Mouse (Mus musculus): ENCODE data around the gene Epn2. TPM values are rescaled to one million over a fixed set of nuclear protein-coding genes. Genes with fewer than 3 reads are reported as not detected.
A peak's percentile ranks its signal among the peaks of the same experiment; 100 is the strongest.

Epn2 gene
- 19.0 and 19.7 TPM in 2 replicates for polyA plus RNA-seq (2015; fragmentation: Nextera tagmentation; extraction: Ambion mirVana)

DNA sequence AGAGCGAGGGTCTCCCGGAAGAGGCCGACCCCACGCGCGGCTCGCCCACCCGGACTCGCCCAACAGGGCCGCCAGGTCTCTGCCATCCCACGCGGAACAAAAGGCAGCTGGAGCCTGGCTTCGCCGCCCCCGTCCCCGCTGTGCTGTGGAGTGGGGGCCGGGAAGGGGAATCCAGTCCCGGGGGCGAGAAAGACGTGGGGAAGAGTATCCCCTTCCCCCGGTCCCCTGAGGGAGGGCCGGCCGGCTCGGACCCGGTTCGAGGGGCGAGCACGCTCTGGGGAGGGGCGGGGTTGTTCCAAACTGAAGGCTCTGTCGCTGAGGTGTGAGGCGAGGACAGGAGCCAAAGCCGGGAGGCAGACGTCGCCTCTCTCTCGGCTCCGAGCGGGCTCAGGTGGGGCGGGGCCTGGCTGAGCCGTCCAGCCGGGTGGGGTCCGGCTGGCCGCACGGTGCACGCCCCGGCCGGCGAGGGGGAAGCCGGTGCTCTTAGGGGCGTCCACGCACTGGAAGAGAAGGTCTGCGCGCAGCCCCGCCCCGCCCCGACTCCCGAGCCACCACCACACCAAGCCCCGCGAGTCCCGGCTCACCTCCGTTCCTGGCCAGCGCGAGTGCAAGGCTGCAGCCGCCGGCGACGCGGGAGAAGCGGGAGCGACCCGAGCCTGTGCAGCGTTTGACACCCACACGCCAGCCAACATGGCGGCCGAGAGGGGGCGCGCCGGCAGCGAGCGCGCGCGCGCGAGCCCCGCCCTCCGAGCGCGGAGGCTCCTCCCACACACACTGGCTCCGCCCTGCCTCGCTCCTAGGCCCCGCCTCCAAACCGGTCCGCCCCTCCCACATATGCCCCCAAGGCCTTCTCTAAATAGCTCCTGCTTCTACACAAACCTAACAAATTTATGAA lies at the start of gene Epn2:
Gene Epn2 (minus strand): TSS at position 705 of the 895 bp plus-strand sequence.
- ATAC-seq (replicated peaks; ENCODE audit: extremely low read depth, insufficient read depth, low FRiP score) = peak; percentile 95
- no peaks in the 10 kb centered on the region for H3K27me3 ChIP-seq (ENCODE audit: control insufficient read depth, insufficient read depth, low read length)
- peak within 1 kb of the TSS; percentile 96 for H3K9ac ChIP-seq (ENCODE audit: low read length)
- no peaks in the 10 kb centered on the region for H3K36me3 ChIP-seq (ENCODE audit: control insufficient read depth, insufficient read depth)
- H3K4me1 ChIP-seq (ENCODE audit: control insufficient read depth, insufficient read depth, low read length) = peaks cover 9% of the 10 kb centered on the region
- 1% methylated on average over 90 of the region's 93 CpGs for WGBS
- peak within 1 kb of the TSS; percentile 89 for H3K27ac ChIP-seq (ENCODE audit: low read length)
- no peaks in the 10 kb centered on the region for H3K9me3 ChIP-seq (replicated peaks; ENCODE audit: control insufficient read depth, low read length)
- peak within 1 kb of the TSS; percentile 79 for H3K4me3 ChIP-seq (ENCODE audit: low read length)
- H3K4me2 ChIP-seq (ENCODE audit: low read depth, low read length) = peak within 1 kb of the TSS; percentile 94

DNA sequence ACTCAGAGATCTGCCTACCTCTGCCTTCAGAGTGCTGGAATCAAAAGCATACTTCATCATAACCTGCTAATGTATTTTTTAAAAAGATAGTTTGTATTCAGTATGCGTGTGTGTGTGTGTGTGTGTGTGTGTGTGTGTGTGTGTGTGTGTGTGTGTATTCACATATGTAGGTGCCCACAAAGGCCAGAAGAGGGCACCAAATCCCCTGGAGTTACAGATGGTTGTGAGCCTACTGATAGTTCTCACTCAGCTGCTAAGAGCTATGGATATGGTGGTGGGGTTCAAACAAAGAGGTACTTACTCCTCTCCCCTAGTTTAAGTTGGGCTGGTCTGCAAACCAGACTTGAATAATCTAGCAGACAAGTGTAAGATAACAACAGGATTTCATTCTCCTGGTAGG lies 47.0 kb upstream of the Epn2 start:
- ATAC-seq (replicated peaks; ENCODE audit: extremely low read depth, insufficient read depth, low FRiP score) = no peak
- H3K4me3 ChIP-seq (ENCODE audit: low read length) = no peak overlapping the region
- H3K36me3 ChIP-seq (ENCODE audit: control insufficient read depth, insufficient read depth) = no peaks in the 10 kb centered on the region
- no peak overlapping the region for H3K27ac ChIP-seq (ENCODE audit: low read length)
- WGBS = 100% methylated on average over 1 of the region's 1 CpGs
- no peak overlapping the region for H3K4me2 ChIP-seq (ENCODE audit: low read depth, low read length)
- H3K9ac ChIP-seq (ENCODE audit: low read length) = no peak overlapping the region
- no peaks in the 10 kb centered on the region for H3K4me1 ChIP-seq (ENCODE audit: control insufficient read depth, insufficient read depth, low read length)
- H3K27me3 ChIP-seq (ENCODE audit: control insufficient read depth, insufficient read depth, low read length) = no peaks in the 10 kb centered on the region
- H3K9me3 ChIP-seq (replicated peaks; ENCODE audit: control insufficient read depth, low read length) = no peaks in the 10 kb centered on the region; the same call in 1 of the 2 replicates

DNA sequence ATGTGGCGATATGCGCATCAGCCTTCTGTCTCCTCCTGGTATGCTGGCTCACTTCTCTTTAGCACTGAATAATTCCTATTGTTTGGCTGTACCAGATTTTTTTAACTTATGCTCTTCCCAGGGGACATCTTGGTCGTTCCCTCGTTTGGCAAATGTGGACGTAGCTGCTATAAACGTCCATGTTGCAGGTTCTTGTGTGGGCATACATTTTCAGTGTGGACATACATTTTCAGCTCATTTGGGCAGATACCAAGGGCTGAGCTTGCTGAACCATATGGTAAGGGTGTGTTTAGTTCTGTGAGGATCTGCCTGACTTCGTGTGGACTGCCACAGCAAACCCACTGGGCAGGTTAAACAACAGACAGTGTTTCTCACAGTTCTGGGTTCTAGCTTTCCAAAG lies 45.6 kb upstream of the Epn2 start:
- Histone ChIP-seq H3K4me3 (ENCODE audit: low read length) (no peak overlapping the region), H3K27me3 (ENCODE audit: control insufficient read depth, insufficient read depth, low read length) (no peaks in the 10 kb centered on the region), H3K4me2 (ENCODE audit: low read depth, low read length) (no peak overlapping the region), H3K9me3 (replicated peaks; ENCODE audit: control insufficient read depth, low read length) (no peaks in the 10 kb centered on the region; the same call in 1 of the 2 replicates), H3K9ac (ENCODE audit: low read length) (no peak overlapping the region), H3K4me1 (ENCODE audit: control insufficient read depth, insufficient read depth, low read length) (no peaks in the 10 kb centered on the region; the same call in 1 of the 2 replicates), H3K36me3 (ENCODE audit: control insufficient read depth, insufficient read depth) (no peaks in the 10 kb centered on the region), H3K27ac (ENCODE audit: low read length) (no peak overlapping the region)
- ATAC-seq (replicated peaks; ENCODE audit: extremely low read depth, insufficient read depth, low FRiP score) = no peak
- WGBS = 72% methylated on average over 7 of the region's 7 CpGs

DNA sequence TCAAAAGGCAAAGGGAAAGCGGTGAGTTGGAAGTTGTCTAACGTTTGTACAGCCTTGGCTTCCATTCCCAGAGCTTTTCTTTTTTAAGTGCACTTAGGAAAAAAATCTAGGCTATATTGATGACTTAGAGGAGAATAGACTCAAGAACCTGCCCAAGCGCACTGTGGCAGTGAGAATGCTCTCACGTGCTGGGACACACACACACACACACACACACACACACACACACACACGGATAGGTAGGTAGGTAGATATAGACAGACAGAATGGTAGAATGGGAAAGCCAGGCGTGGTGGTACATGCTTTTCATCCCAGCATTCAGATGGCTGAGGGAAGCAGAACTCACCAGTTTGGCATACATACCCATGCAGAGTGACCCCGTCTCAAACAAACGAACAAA lies 41.3 kb upstream of the Epn2 start:
- H3K9me3 ChIP-seq (replicated peaks; ENCODE audit: control insufficient read depth, low read length) = no peaks in the 10 kb centered on the region; the same call in 1 of the 2 replicates
- H3K36me3 ChIP-seq (ENCODE audit: control insufficient read depth, insufficient read depth) = no peaks in the 10 kb centered on the region
- H3K4me1 ChIP-seq (ENCODE audit: control insufficient read depth, insufficient read depth, low read length) = peaks cover 13% of the 10 kb centered on the region
- no peak for ATAC-seq (replicated peaks; ENCODE audit: extremely low read depth, insufficient read depth, low FRiP score)
- no peak overlapping the region for H3K9ac ChIP-seq (ENCODE audit: low read length)
- no peaks in the 10 kb centered on the region for H3K27me3 ChIP-seq (ENCODE audit: control insufficient read depth, insufficient read depth, low read length)
- peak overlapping the region; percentile 56 for H3K4me3 ChIP-seq (ENCODE audit: low read length)
- H3K27ac ChIP-seq (ENCODE audit: low read length) = no peak overlapping the region; the same call in 1 of the 2 replicates
- WGBS = 55% methylated on average over 8 of the region's 8 CpGs
- peak overlapping the region; percentile 83 for H3K4me2 ChIP-seq (ENCODE audit: low read depth, low read length)

DNA sequence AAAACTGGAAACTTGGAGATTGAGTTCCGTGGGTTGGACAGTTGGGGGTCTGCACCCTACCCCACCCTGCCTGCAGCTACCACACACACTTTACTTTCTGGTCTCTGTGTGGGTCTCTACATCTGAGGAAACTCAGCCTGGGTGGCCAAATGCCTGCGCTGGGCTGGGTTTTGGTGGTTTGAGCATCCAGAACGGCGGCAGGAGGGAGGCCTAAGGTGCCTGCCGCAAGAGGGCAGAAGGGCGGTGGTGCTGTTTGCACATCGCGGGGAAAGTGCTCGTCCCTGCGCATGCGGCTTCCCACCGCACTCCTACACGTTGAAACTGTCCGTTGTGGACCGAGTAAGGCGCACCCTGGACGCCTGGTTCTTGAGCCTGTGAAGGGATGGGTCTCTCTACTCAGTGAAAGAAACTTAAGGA lies 40.8 kb upstream of the Epn2 start:
- under 1% methylated on average over 17 of the region's 17 CpGs for WGBS
- ATAC-seq (replicated peaks; ENCODE audit: extremely low read depth, insufficient read depth, low FRiP score) = peak; percentile 81
- Histone ChIP-seq H3K9me3 (replicated peaks; ENCODE audit: control insufficient read depth, low read length) (no peaks in the 10 kb centered on the region; the same call in 1 of the 2 replicates), H3K4me3 (ENCODE audit: low read length) (peak overlapping the region; percentile 56), H3K36me3 (ENCODE audit: control insufficient read depth, insufficient read depth) (no peaks in the 10 kb centered on the region), H3K27ac (ENCODE audit: low read length) (peak overlapping the region; percentile 55), H3K4me2 (ENCODE audit: low read depth, low read length) (peak overlapping the region; percentile 83), H3K4me1 (ENCODE audit: control insufficient read depth, insufficient read depth, low read length) (peaks cover 18% of the 10 kb centered on the region), H3K27me3 (ENCODE audit: control insufficient read depth, insufficient read depth, low read length) (no peaks in the 10 kb centered on the region), H3K9ac (ENCODE audit: low read length) (peak overlapping the region; percentile 72)

DNA sequence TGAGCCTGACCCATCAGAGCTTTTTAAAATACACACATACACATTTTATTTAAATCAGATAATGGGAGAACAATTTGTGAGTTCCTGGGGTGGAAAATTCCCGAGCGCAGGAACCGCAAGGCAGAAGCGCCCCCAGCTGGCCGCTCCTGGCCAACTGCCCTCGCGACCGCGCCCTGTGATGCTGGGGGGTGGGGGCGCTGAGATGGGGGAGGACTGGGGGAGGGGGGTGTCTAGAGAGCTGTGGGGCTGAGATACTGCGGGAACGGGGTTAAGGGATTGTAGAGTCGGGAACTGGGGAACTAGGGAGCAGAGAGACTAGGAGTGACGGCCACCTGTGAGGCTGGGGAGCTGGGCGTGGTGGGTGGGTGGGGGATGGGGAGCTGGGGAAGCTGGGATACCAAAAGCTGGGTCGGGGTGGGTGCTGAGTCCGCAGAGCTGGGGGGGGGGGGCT lies 40.3 kb upstream of the Epn2 start:
- Histone ChIP-seq H3K4me3 (ENCODE audit: low read length) (peak overlapping the region; percentile 56), H3K27ac (ENCODE audit: low read length) (peak overlapping the region; percentile 55), H3K9ac (ENCODE audit: low read length) (peak overlapping the region; percentile 72), H3K27me3 (ENCODE audit: control insufficient read depth, insufficient read depth, low read length) (no peaks in the 10 kb centered on the region), H3K4me1 (ENCODE audit: control insufficient read depth, insufficient read depth, low read length) (peaks cover 22% of the 10 kb centered on the region), H3K4me2 (ENCODE audit: low read depth, low read length) (peak overlapping the region; percentile 83), H3K36me3 (ENCODE audit: control insufficient read depth, insufficient read depth) (no peaks in the 10 kb centered on the region), H3K9me3 (replicated peaks; ENCODE audit: control insufficient read depth, low read length) (no peaks in the 10 kb centered on the region; the same call in 1 of the 2 replicates)
- 0% methylated on average over 16 of the region's 17 CpGs for WGBS
- ATAC-seq (replicated peaks; ENCODE audit: extremely low read depth, insufficient read depth, low FRiP score) = peak; percentile 29

DNA sequence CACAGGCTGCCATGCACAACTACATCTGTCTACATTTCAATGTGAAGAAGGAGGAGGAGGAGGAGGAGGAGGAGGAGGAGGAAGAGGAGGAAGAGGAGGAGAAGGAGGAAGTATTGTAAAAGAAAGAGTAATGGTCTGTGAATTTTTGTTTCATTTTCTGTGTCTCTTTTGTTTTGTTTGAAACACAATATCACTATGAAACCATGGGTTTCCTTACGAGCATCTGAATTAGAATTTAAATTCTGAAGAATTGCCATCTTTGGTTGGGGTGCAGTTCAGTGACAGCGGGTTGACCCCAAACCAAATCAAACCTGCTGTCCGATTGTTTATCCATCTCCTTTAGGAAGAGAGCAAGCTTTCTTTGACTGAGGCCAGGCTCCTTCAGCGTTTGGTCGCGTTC lies 39.9 kb upstream of the Epn2 start:
- no peak for ATAC-seq (replicated peaks; ENCODE audit: extremely low read depth, insufficient read depth, low FRiP score)
- no peak overlapping the region for H3K27ac ChIP-seq (ENCODE audit: low read length)
- 13% methylated on average over 6 of the region's 6 CpGs for WGBS
- peak overlapping the region; percentile 56 for H3K4me3 ChIP-seq (ENCODE audit: low read length)
- H3K4me1 ChIP-seq (ENCODE audit: control insufficient read depth, insufficient read depth, low read length) = peaks cover 22% of the 10 kb centered on the region
- H3K36me3 ChIP-seq (ENCODE audit: control insufficient read depth, insufficient read depth) = no peaks in the 10 kb centered on the region
- peak overlapping the region; percentile 72 for H3K9ac ChIP-seq (ENCODE audit: low read length)
- no peaks in the 10 kb centered on the region; the same call in 1 of the 2 replicates for H3K9me3 ChIP-seq (replicated peaks; ENCODE audit: control insufficient read depth, low read length)
- peak overlapping the region; percentile 83 for H3K4me2 ChIP-seq (ENCODE audit: low read depth, low read length)
- H3K27me3 ChIP-seq (ENCODE audit: control insufficient read depth, insufficient read depth, low read length) = no peaks in the 10 kb centered on the region

DNA sequence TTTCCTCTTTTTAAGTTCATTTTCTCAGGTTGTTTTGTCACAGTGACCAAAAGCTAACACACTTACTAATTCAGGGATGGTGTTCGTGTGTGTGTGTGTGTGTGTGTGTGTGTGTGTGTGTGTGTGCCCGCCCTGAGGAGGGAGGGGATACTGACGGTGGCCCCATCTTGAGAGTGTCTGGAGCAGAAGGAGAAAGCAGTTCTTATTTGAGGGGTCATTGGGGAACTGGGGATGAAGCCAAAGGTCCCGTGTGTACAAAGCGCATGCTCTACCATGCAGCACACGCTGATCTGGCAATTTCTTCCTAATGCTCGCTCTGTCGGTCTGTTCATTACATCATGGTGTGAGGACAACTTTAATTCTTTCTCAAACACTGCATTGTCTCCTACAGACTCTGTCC lies 39.1 kb upstream of the Epn2 start:
- WGBS = 89% methylated on average over 8 of the region's 8 CpGs

DNA sequence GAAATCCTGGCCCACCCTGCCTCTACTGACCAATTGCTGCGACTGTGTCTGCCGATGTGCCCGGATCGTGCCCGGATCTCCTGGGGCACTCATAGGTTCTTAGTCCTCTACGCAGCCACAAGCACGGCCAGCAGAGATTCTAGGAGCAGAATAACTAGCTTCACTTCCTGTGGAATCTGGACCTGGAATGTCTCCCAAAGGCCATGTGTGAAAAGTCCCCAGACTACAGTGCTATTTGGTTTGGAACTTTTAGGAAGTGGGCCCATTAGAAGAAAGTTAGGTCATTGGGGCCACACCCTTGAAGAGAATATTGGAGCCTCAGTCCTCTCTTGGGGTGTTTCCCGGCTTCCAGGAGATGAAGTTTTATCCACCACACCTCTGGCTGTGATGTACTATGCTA lies 38.6 kb upstream of the Epn2 start:
- Histone ChIP-seq H3K27me3 (ENCODE audit: control insufficient read depth, insufficient read depth, low read length) (no peaks in the 10 kb centered on the region), H3K4me3 (ENCODE audit: low read length) (no peak overlapping the region), H3K4me1 (ENCODE audit: control insufficient read depth, insufficient read depth, low read length) (peaks cover 22% of the 10 kb centered on the region), H3K9ac (ENCODE audit: low read length) (no peak overlapping the region), H3K27ac (ENCODE audit: low read length) (no peak overlapping the region), H3K4me2 (ENCODE audit: low read depth, low read length) (no peak overlapping the region), H3K9me3 (replicated peaks; ENCODE audit: control insufficient read depth, low read length) (no peaks in the 10 kb centered on the region; the same call in 1 of the 2 replicates), H3K36me3 (ENCODE audit: control insufficient read depth, insufficient read depth) (no peaks in the 10 kb centered on the region)
- 75% methylated on average over 8 of the region's 8 CpGs for WGBS
- ATAC-seq (replicated peaks; ENCODE audit: extremely low read depth, insufficient read depth, low FRiP score) = no peak

More for the DNA sequence above, 39.1 kb upstream of the Epn2 start:
- no peak for ATAC-seq (replicated peaks; ENCODE audit: extremely low read depth, insufficient read depth, low FRiP score)
- Histone ChIP-seq H3K36me3 (ENCODE audit: control insufficient read depth, insufficient read depth) (no peaks in the 10 kb centered on the region), H3K9ac (ENCODE audit: low read length) (no peak overlapping the region), H3K4me2 (ENCODE audit: low read depth, low read length) (no peak overlapping the region), H3K4me3 (ENCODE audit: low read length) (no peak overlapping the region), H3K27me3 (ENCODE audit: control insufficient read depth, insufficient read depth, low read length) (no peaks in the 10 kb centered on the region), H3K9me3 (replicated peaks; ENCODE audit: control insufficient read depth, low read length) (no peaks in the 10 kb centered on the region; the same call in 1 of the 2 replicates), H3K4me1 (ENCODE audit: control insufficient read depth, insufficient read depth, low read length) (peaks cover 22% of the 10 kb centered on the region), H3K27ac (ENCODE audit: low read length) (no peak overlapping the region)

Measured in heart, embryonic 16.5 days (tissue).